Mouse (Mus musculus) liver, embryonic 14 days (tissue): ENCODE measurements around the gene Gm10842. TPM values are rescaled to one million over a fixed set of nuclear protein-coding genes. Genes with fewer than 3 reads are reported as not detected.

Experiments
- polyA plus RNA-seq: library from polyadenylated mRNA; depleted of rRNA; stranded (reverse); fragments of >200 nt; gene quantifications from 2 replicates; pipeline ENCODE4 v1.2.3, GENCODE M21; 2012; rRNA removed

Gene Gm10842
- not detected in 2 replicates for polyA plus RNA-seq

DNA sequence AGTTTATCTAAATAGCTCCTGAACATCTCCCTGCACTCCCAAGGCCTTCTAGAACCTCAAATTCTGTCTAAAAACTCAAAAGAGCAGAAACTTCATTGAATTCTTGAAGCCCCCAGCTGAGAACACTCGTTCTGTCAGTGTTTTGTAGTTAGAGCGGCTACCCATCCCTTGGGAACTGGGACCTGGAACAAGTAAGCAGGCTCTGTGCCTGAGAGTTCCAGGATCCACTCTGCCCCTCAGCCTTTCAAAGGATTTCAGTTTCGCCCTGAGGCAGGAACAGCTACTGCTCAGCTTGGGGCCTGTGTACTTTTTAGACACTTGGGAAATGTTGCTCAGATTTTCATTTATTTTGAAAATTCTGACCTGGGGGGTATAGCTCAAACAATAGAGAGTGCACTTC is at the start of gene Gm10842:
Gene Gm10842 (plus strand): TSS at position 301 of the 400 bp plus-strand sequence.

DNA sequence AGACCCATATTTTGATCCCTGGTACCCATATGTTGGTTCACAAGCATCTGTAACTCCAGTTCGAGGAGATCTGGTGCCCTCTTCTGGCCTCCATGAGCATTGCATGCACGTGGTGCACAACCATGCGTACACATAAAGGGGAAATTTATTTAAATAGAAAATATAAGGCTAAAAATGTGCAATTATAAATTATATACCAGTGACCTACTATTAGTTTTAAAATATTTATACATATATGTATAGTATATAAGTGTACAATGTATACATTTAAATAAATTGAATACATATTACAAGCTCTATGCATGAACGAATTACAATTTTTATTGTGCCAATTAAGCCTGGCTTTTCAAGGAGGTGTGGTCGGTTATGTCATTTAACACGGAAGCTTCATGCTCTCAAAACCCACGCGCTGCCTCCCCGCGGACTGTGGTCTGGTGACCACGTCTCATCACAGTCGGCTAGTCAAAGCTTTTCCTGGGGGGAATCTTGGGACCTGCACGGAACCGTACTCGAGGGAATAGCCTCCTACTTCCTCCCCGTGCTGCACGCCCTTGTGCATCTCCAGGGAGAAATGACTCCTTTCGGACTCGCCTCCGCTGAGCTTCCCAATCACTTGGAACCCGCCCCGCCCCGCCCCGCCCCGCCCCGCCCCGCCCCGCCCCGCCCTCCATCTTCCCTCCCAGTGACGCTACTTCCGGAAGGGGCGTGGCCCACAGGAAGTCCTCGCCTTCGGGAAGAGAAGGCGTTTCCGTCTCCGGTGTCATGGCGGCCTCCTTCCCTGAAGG is 20.8 kb upstream of the Gm10842 start, which contains the start of gene Mettl2:
Gene Mettl2 (plus strand): TSS at position 691 of the 785 bp plus-strand sequence.

DNA sequence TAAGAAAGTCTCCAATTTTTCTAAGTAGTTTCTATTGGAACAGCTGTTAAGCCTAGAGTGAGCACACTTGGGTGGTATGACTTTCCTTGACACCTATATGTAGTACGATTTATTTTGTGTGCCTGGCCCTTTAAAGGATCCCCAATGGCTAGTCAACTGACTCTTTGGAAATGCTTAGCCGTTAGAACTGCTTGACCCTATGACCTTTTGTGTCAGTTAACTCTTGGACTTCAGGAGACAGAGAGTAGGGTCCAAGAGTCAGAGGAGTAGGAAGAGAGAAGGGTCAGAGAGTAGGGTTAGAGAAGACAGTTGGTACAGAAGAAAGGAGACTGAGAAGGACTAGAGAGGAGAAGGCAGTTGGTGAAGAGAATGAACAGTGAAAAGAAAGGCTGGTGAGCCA is 31.8 kb downstream of the Gm10842 start, which contains the start of gene Tlk2:
Gene Tlk2 (plus strand): TSS at position 292 of the 400 bp plus-strand sequence.

Other genes starting within 250 kb of the Gm10842 start
- gene Efcab3, start 83.3 kb upstream of the Gm10842 start, polyA plus RNA-seq = 0.29 and 0.32 TPM in 2 replicates
- gene Mettl2, start 20.5 kb upstream of the Gm10842 start, polyA plus RNA-seq = 14.7 and 17.5 TPM in 2 replicates
- 16.3 and 18.0 TPM in 2 replicates for gene Tlk2, start 31.9 kb downstream of the Gm10842 start, polyA plus RNA-seq
- gene Mrc2, start 145.8 kb downstream of the Gm10842 start, polyA plus RNA-seq = 0.80 and 1.2 TPM in 2 replicates